Mouse (Mus musculus): Measurements from ENCODE around the gene Snx30. TPM values are rescaled to one million over a fixed set of nuclear protein-coding genes. Genes with fewer than 3 reads are reported as not detected.

The Snx30 gene
- total and polyA plus RNA-seq, 2 experiments from 2014 or later: 21.7 to 39.6 TPM

DNA sequence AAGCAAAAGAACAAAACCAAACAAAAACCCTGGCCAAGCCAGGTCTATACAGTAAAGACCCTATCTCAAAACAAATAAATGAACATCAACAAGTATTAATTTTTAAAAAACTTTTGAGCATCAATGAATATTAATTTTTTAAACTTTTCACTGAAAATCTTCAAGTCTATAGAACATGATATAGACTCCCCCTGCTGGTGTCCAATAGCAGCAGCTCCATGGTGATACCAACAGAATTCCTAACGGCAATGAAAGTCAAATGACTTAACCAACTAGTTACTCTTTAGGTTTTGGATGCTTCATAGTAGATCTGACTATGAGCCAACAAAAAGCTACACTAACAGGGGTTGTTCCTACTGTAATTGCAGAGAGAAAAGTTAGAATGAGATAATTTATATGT, 25.1 kb upstream of the Snx30 start:
- WGBS: 12% methylated on average over 1 of the region's 1 CpGs
- DNase-seq (ENCODE audit: low spot score): peak; percentile 75
- no peak overlapping the region for H3K27ac ChIP-seq (ENCODE audit: low read depth, low read length)

DNA sequence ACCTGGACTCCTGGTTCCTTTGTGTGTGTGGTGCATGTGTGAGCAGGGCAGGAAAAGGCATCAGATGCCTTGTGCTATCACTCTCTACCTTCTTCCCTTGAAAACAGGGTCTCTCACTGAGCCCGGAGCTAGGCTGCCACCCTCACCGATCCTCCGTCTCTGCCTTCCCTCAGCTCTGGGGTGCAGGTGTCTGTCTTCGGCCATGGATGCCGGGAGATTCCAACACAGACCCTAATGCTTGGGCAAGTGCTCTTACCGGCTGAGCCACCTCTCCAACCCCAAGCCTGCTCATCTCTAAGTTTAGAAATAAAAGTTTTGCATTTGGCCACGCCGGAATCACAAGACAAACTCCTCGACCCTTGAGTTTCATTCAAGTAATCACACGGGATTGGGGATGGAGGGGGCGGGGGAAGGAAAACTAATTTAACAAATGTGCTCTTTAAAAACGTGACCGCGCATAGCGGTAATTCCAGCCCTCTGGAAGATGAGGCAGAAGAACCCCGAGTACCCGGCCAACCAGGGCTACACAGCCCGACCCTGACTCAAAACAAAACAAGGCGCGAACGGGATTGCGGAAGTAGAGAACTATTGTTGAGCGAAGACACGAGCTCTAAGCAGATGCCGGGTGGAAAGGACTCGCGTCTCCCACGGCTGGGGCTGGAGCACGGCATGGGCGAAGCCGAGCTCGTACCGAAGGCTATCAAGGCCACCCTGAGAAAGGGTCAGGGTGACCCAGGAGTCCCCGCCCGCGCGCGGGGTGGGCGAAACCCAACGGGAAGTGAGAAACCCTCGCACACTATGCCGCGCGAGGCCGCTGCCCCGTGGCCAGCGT, 22.6 kb upstream of the Snx30 start:
- Histone ChIP-seq H3K9me3 (ENCODE audit: low read length) (no peaks in the 10 kb centered on the region), H3K4me1 (ENCODE audit: insufficient read depth, low read length) (peaks cover 5% of the 10 kb centered on the region), H3K9ac (replicated peaks; ENCODE audit: low read length, poor library complexity, severe bottlenecking) (peak overlapping the region; percentile 73), H3K36me3 (ENCODE audit: insufficient read depth, low read length) (no peaks in the 10 kb centered on the region), H3K4me2 (ENCODE audit: low read depth, low read length, poor library complexity, severe bottlenecking) (peak overlapping the region; percentile 95), H3K27ac (ENCODE audit: low read depth, low read length) (0 out of 2 replicates have a peak overlapping the region, but pooled peaks have one; percentile 47), H3K27me3 (ENCODE audit: insufficient read depth, low read length) (no peaks in the 10 kb centered on the region), H3K4me3 (ENCODE audit: low read depth, low read length) (peak overlapping the region; percentile 96)
- no peak for TF ChIP-seq CTCF (IDR thresholded peaks at IDR 0.05)
- ATAC-seq (ENCODE audit: low FRiP score) (peak; percentile 68), DNase-seq (ENCODE audit: low spot score) (peak; percentile 24)
- under 1% methylated on average over 47 of the region's 47 CpGs for WGBS

More for the DNA sequence above, 25.1 kb upstream of the Snx30 start:
- ATAC-seq (ENCODE audit: low FRiP score): no peak
- Histone ChIP-seq H3K4me1 (ENCODE audit: insufficient read depth, low read length) (peaks cover 5% of the 10 kb centered on the region), H3K27me3 (ENCODE audit: insufficient read depth, low read length) (no peaks in the 10 kb centered on the region), H3K36me3 (ENCODE audit: insufficient read depth, low read length) (no peaks in the 10 kb centered on the region), H3K9ac (replicated peaks; ENCODE audit: low read length, poor library complexity, severe bottlenecking) (no peak overlapping the region), H3K4me3 (ENCODE audit: low read depth, low read length) (no peak overlapping the region), H3K4me2 (ENCODE audit: low read depth, low read length, poor library complexity, severe bottlenecking) (no peak overlapping the region), H3K9me3 (ENCODE audit: low read length) (no peaks in the 10 kb centered on the region)
- TF ChIP-seq CTCF (IDR thresholded peaks at IDR 0.05): peak; percentile 80

DNA sequence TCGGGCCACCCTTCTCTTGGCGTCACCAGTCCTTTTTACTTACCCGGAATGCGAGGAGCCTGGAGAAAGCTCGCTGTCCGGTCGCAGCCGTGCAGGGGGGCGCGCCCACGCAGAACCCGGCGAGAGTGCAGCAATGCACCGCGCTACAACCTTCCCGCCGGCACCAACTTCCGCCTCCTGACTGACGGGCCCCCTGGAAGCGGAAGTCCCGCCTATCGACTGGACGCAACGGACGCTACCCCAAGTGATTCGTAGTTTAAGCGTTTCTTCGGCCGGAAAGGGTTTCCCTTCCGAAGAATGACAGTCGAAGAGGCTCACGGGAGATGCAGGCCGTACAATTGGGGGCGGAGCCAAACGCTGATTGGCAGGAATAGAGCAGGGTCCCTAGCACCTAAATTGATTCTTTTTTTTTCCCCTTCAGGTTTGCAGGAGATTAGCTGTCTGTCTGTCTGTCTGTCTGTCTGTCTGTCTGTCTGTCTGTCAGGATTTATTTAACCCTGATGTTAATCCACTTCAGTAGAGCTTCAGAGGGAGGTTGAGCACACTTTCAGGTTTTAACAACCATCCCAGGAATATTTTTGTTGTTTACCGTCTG, 21.9 kb upstream of the Snx30 start:
- under 1% methylated on average over 36 of the region's 36 CpGs for WGBS
- H3K27me3 ChIP-seq (ENCODE audit: insufficient read depth, low read length): no peaks in the 10 kb centered on the region
- H3K4me2 ChIP-seq (ENCODE audit: low read depth, low read length, poor library complexity, severe bottlenecking): peak overlapping the region; percentile 95
- H3K9me3 ChIP-seq (ENCODE audit: low read length): no peaks in the 10 kb centered on the region
- H3K4me3 ChIP-seq (ENCODE audit: low read depth, low read length): peak overlapping the region; percentile 96
- no peaks in the 10 kb centered on the region for H3K36me3 ChIP-seq (ENCODE audit: insufficient read depth, low read length)
- peaks cover 5% of the 10 kb centered on the region for H3K4me1 ChIP-seq (ENCODE audit: insufficient read depth, low read length)
- peak overlapping the region; percentile 73 for H3K9ac ChIP-seq (replicated peaks; ENCODE audit: low read length, poor library complexity, severe bottlenecking)
- H3K27ac ChIP-seq (ENCODE audit: low read depth, low read length): 0 out of 2 replicates have a peak overlapping the region, but pooled peaks have one; percentile 47
- TF ChIP-seq CTCF (IDR thresholded peaks at IDR 0.05): no peak
- ATAC-seq (ENCODE audit: low FRiP score): peak; percentile 96
- peak; percentile 99 for DNase-seq (ENCODE audit: low spot score)

- TF ChIP-seq CTCF (IDR thresholded peaks at IDR 0.05): no peak
- Histone ChIP-seq H3K9ac (replicated peaks; ENCODE audit: low read length, poor library complexity, severe bottlenecking) (no peak overlapping the region), H3K4me1 (ENCODE audit: insufficient read depth, low read length) (peaks cover 5% of the 10 kb centered on the region), H3K27me3 (ENCODE audit: insufficient read depth, low read length) (no peaks in the 10 kb centered on the region), H3K4me2 (ENCODE audit: low read depth, low read length, poor library complexity, severe bottlenecking) (no peak overlapping the region), H3K9me3 (ENCODE audit: low read length) (no peaks in the 10 kb centered on the region), H3K27ac (ENCODE audit: low read depth, low read length) (no peak overlapping the region), H3K36me3 (ENCODE audit: insufficient read depth, low read length) (no peaks in the 10 kb centered on the region), H3K4me3 (ENCODE audit: low read depth, low read length) (no peak overlapping the region)
- WGBS: 16% methylated on average over 2 of the region's 2 CpGs
- ATAC-seq (ENCODE audit: low FRiP score): no peak
- no peak for DNase-seq (ENCODE audit: low spot score)
Observed at GRCm38 (mm10) chr4:59785412-59785811, 20.2 kb upstream of the Snx30 start.

DNA sequence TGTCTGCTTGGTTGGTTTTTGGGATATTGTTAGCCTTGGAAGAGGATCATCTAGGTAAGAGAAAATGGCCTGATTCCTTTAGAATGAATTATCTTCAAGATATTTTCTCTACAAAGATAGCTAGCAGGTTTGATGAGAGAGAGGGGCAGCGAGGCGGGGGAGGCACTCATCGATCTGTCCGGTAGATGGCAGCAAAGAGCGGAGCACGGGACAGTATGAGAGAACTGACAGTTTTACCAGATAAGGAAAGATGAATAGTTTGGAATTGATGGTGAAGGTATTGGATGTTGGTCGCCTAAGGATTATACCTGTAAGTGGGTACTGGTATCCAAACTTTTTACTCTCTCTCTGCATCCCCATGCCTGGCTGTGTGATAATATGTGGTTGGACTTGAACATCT, 19.0 kb upstream of the Snx30 start:
- peak; percentile 98 for TF ChIP-seq CTCF (IDR thresholded peaks at IDR 0.05)
- Histone ChIP-seq H3K4me2 (ENCODE audit: low read depth, low read length, poor library complexity, severe bottlenecking) (no peak overlapping the region), H3K36me3 (ENCODE audit: insufficient read depth, low read length) (no peaks in the 10 kb centered on the region), H3K4me3 (ENCODE audit: low read depth, low read length) (no peak overlapping the region), H3K4me1 (ENCODE audit: insufficient read depth, low read length) (peaks cover 5% of the 10 kb centered on the region), H3K27ac (ENCODE audit: low read depth, low read length) (no peak overlapping the region), H3K27me3 (ENCODE audit: insufficient read depth, low read length) (no peaks in the 10 kb centered on the region), H3K9me3 (ENCODE audit: low read length) (no peaks in the 10 kb centered on the region), H3K9ac (replicated peaks; ENCODE audit: low read length, poor library complexity, severe bottlenecking) (no peak overlapping the region)
- WGBS: 1% methylated on average over 7 of the region's 7 CpGs
- DNase-seq (ENCODE audit: low spot score): peak; percentile 71
- ATAC-seq (ENCODE audit: low FRiP score): no peak

- no peak for TF ChIP-seq CTCF (IDR thresholded peaks at IDR 0.05)
- Histone ChIP-seq H3K9me3 (ENCODE audit: low read length) (no peaks in the 10 kb centered on the region), H3K36me3 (ENCODE audit: insufficient read depth, low read length) (no peaks in the 10 kb centered on the region), H3K4me2 (ENCODE audit: low read depth, low read length, poor library complexity, severe bottlenecking) (no peak overlapping the region), H3K9ac (replicated peaks; ENCODE audit: low read length, poor library complexity, severe bottlenecking) (no peak overlapping the region), H3K4me3 (ENCODE audit: low read depth, low read length) (no peak overlapping the region), H3K4me1 (ENCODE audit: insufficient read depth, low read length) (peaks cover 5% of the 10 kb centered on the region), H3K27ac (ENCODE audit: low read depth, low read length) (no peak overlapping the region), H3K27me3 (ENCODE audit: insufficient read depth, low read length) (no peaks in the 10 kb centered on the region)
- WGBS: 63% methylated on average over 6 of the region's 6 CpGs
- DNase-seq (ENCODE audit: low spot score) (no peak), ATAC-seq (ENCODE audit: low FRiP score) (no peak)
Observed at GRCm38 (mm10) chr4:59787126-59787525, 18.5 kb upstream of the Snx30 start.

Data from midbrain, postnatal 0 days (tissue).